Mouse (Mus musculus): ENCODE measurements around the gene Col9a2. TPM values are rescaled to one million over a fixed set of nuclear protein-coding genes. Genes with fewer than 3 reads are reported as not detected.

The Col9a2 gene
- polyA plus RNA-seq, 1 experiment from 2014 or later = 3.5 TPM

DNA sequence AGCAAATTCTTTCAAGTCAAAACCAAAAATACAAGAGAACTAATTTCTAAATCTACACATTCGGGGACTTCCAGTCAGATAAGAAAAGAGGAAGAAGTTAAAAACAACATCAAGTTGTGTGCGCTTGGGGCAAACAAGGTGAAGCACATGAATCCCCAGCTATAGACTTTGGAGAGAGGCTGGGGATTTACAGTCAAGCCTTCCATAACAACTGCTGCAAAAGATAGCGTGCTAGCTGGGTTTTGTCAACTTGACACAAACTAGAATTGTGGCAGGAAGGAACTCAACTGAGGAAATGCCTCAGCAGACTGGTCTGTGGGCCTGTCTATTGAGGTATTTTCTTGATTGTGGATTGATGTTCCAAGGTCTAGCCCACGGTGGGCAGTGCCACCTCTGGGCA lies 34.5 kb upstream of the Col9a2 start:
- H3K4me1 ChIP-seq (replicated peaks; ENCODE audit: control insufficient read depth, insufficient read depth, low read length) = peaks cover 11% of the 10 kb centered on the region
- no peaks in the 10 kb centered on the region for H3K36me3 ChIP-seq (ENCODE audit: control insufficient read depth, insufficient read depth, low read length)
- DNase-seq (ENCODE audit: low spot score) (no peak), ATAC-seq (replicated peaks; ENCODE audit: low FRiP score) (no peak)
- H3K27ac ChIP-seq (ENCODE audit: low read depth, low read length) = no peak overlapping the region
- H3K27me3 ChIP-seq (ENCODE audit: control insufficient read depth, insufficient read depth, low read length) = no peaks in the 10 kb centered on the region
- H3K4me3 ChIP-seq (ENCODE audit: low read depth, low read length) = no peak overlapping the region
- no peak overlapping the region for H3K9ac ChIP-seq (ENCODE audit: low read length)
- no peak overlapping the region for H3K4me2 ChIP-seq (ENCODE audit: low read depth, low read length, severe bottlenecking)
- H3K9me3 ChIP-seq (ENCODE audit: control insufficient read depth, low read length) = no peaks in the 10 kb centered on the region
- WGBS = 90% methylated on average over 4 of the region's 4 CpGs

GRCm38 (mm10) chr4:121007006-121007405 lies 32.2 kb upstream of the Col9a2 start:
- Histone ChIP-seq H3K9me3 (ENCODE audit: control insufficient read depth, low read length) (no peaks in the 10 kb centered on the region), H3K27ac (ENCODE audit: low read depth, low read length) (no peak overlapping the region), H3K9ac (ENCODE audit: low read length) (no peak overlapping the region), H3K36me3 (ENCODE audit: control insufficient read depth, insufficient read depth, low read length) (no peaks in the 10 kb centered on the region), H3K4me3 (ENCODE audit: low read depth, low read length) (no peak overlapping the region), H3K4me2 (ENCODE audit: low read depth, low read length, severe bottlenecking) (no peak overlapping the region), H3K27me3 (ENCODE audit: control insufficient read depth, insufficient read depth, low read length) (no peaks in the 10 kb centered on the region), H3K4me1 (replicated peaks; ENCODE audit: control insufficient read depth, insufficient read depth, low read length) (peaks cover 9% of the 10 kb centered on the region)
- DNase-seq (ENCODE audit: low spot score) (no peak), ATAC-seq (replicated peaks; ENCODE audit: low FRiP score) (no peak)

- no peak overlapping the region for H3K9ac ChIP-seq (ENCODE audit: low read length)
- H3K27me3 ChIP-seq (ENCODE audit: control insufficient read depth, insufficient read depth, low read length) = no peaks in the 10 kb centered on the region
- H3K4me1 ChIP-seq (replicated peaks; ENCODE audit: control insufficient read depth, insufficient read depth, low read length) = peaks cover 2% of the 10 kb centered on the region
- WGBS = 83% methylated on average over 3 of the region's 3 CpGs
- H3K4me2 ChIP-seq (ENCODE audit: low read depth, low read length, severe bottlenecking) = no peak overlapping the region
- no peaks in the 10 kb centered on the region for H3K9me3 ChIP-seq (ENCODE audit: control insufficient read depth, low read length)
- ATAC-seq (replicated peaks; ENCODE audit: low FRiP score) (no peak), DNase-seq (ENCODE audit: low spot score) (no peak)
- no peak overlapping the region for H3K4me3 ChIP-seq (ENCODE audit: low read depth, low read length)
- H3K27ac ChIP-seq (ENCODE audit: low read depth, low read length) = no peak overlapping the region
- no peaks in the 10 kb centered on the region for H3K36me3 ChIP-seq (ENCODE audit: control insufficient read depth, insufficient read depth, low read length)
Measured at GRCm38 (mm10) chr4:121008071-121008745, 31.0 kb upstream of the Col9a2 start.

DNA sequence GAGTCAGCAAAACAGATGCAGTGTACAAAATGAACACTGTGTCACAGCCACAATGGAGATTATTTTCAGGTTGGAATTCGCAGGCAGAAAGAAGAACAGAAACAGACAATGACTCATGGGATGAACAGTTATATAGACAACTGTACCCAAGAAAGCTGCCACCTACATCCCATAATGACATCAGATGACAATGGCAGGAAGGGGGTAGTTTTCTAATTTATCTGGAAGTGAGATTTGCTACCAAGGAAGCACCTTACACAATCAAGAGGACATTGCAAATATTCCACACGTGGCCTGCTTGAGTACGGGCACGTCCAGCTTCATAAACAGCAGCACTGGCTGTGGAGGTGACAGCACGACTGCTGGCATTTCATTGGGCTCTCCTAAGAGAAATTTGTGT lies 30.0 kb upstream of the Col9a2 start:
- ATAC-seq (replicated peaks; ENCODE audit: low FRiP score) = no peak
- H3K27ac ChIP-seq (ENCODE audit: low read depth, low read length) = no peak overlapping the region
- no peaks in the 10 kb centered on the region for H3K36me3 ChIP-seq (ENCODE audit: control insufficient read depth, insufficient read depth, low read length)
- no peak for DNase-seq (ENCODE audit: low spot score)
- H3K4me1 ChIP-seq (replicated peaks; ENCODE audit: control insufficient read depth, insufficient read depth, low read length) = no peaks in the 10 kb centered on the region; the same call in 1 of the 2 replicates
- 90% methylated on average over 5 of the region's 5 CpGs for WGBS
- H3K27me3 ChIP-seq (ENCODE audit: control insufficient read depth, insufficient read depth, low read length) = no peaks in the 10 kb centered on the region
- no peak overlapping the region for H3K9ac ChIP-seq (ENCODE audit: low read length)
- H3K9me3 ChIP-seq (ENCODE audit: control insufficient read depth, low read length) = no peaks in the 10 kb centered on the region
- H3K4me3 ChIP-seq (ENCODE audit: low read depth, low read length) = no peak overlapping the region
- H3K4me2 ChIP-seq (ENCODE audit: low read depth, low read length, severe bottlenecking) = no peak overlapping the region

GRCm38 (mm10) chr4:121010770-121011549 lies 28.2 kb upstream of the Col9a2 start:
- H3K36me3 ChIP-seq (ENCODE audit: control insufficient read depth, insufficient read depth, low read length) = no peaks in the 10 kb centered on the region
- peaks cover 1% of the 10 kb centered on the region; the same call in 1 of the 2 replicates for H3K4me1 ChIP-seq (replicated peaks; ENCODE audit: control insufficient read depth, insufficient read depth, low read length)
- H3K4me2 ChIP-seq (ENCODE audit: low read depth, low read length, severe bottlenecking) = no peak overlapping the region
- DNase-seq (ENCODE audit: low spot score) (no peak), ATAC-seq (replicated peaks; ENCODE audit: low FRiP score) (no peak)
- H3K9ac ChIP-seq (ENCODE audit: low read length) = no peak overlapping the region
- 87% methylated on average over 11 of the region's 11 CpGs for WGBS
- H3K4me3 ChIP-seq (ENCODE audit: low read depth, low read length) = no peak overlapping the region
- no peaks in the 10 kb centered on the region for H3K27me3 ChIP-seq (ENCODE audit: control insufficient read depth, insufficient read depth, low read length)
- no peak overlapping the region for H3K27ac ChIP-seq (ENCODE audit: low read depth, low read length)
- no peaks in the 10 kb centered on the region for H3K9me3 ChIP-seq (ENCODE audit: control insufficient read depth, low read length)

DNA sequence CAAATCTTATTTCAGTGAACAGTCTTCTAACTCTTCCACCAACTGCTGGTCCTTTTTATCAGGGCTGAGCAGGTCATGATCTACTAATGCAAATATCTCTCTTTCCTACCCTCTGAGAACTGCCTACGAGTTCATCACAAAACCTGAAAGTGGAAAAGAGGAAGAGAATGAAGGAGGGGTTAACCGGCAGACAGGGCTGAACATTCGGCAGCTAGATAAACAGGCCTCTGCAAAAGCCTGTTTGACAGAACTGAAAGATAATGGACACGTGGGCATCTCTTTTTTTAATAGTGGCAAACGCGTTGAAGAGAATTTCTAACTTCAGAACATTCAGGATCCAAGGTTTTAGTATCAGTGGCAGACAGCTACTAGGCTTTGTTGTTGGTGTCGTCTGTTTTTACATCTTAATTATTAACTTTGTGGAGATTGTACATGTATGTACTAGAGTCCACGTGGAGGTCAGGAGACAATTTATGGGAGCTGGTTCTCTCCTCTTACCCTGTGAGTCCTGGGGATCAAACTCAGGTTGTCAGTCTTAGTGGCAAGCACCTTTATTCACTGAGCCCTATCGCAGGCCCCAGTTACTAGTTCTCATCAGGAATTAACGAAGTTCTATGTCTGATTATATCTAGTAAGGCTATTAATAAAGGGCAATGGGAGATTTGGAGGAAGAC lies 24.5 kb upstream of the Col9a2 start:
- no peak overlapping the region for H3K4me2 ChIP-seq (ENCODE audit: low read depth, low read length, severe bottlenecking)
- no peak for ATAC-seq (replicated peaks; ENCODE audit: low FRiP score)

GRCm38 (mm10) chr4:121015268-121015659 lies 23.9 kb upstream of the Col9a2 start:
- no peaks in the 10 kb centered on the region for H3K9me3 ChIP-seq (ENCODE audit: control insufficient read depth, low read length)
- no peak overlapping the region for H3K4me3 ChIP-seq (ENCODE audit: low read depth, low read length)
- no peak for DNase-seq (ENCODE audit: low spot score)
- peaks cover 3% of the 10 kb centered on the region; the same call in 1 of the 2 replicates for H3K4me1 ChIP-seq (replicated peaks; ENCODE audit: control insufficient read depth, insufficient read depth, low read length)
- ATAC-seq (replicated peaks; ENCODE audit: low FRiP score) = no peak
- H3K36me3 ChIP-seq (ENCODE audit: control insufficient read depth, insufficient read depth, low read length) = no peaks in the 10 kb centered on the region
- H3K27ac ChIP-seq (ENCODE audit: low read depth, low read length) = no peak overlapping the region
- no peaks in the 10 kb centered on the region for H3K27me3 ChIP-seq (ENCODE audit: control insufficient read depth, insufficient read depth, low read length)
- no peak overlapping the region; the same call in 1 of the 2 replicates for H3K4me2 ChIP-seq (ENCODE audit: low read depth, low read length, severe bottlenecking)
- 87% methylated on average over 7 of the region's 7 CpGs for WGBS
- no peak overlapping the region for H3K9ac ChIP-seq (ENCODE audit: low read length)

More for the DNA sequence above, 24.5 kb upstream of the Col9a2 start:
- Histone ChIP-seq H3K9me3 (ENCODE audit: control insufficient read depth, low read length) (no peaks in the 10 kb centered on the region), H3K4me3 (ENCODE audit: low read depth, low read length) (no peak overlapping the region), H3K27me3 (ENCODE audit: control insufficient read depth, insufficient read depth, low read length) (no peaks in the 10 kb centered on the region), H3K9ac (ENCODE audit: low read length) (no peak overlapping the region), H3K36me3 (ENCODE audit: control insufficient read depth, insufficient read depth, low read length) (no peaks in the 10 kb centered on the region), H3K4me1 (replicated peaks; ENCODE audit: control insufficient read depth, insufficient read depth, low read length) (peaks cover 3% of the 10 kb centered on the region; the same call in 1 of the 2 replicates), H3K27ac (ENCODE audit: low read depth, low read length) (no peak overlapping the region)
- WGBS = 88% methylated on average over 10 of the region's 10 CpGs
- no peak for DNase-seq (ENCODE audit: low spot score)

DNA sequence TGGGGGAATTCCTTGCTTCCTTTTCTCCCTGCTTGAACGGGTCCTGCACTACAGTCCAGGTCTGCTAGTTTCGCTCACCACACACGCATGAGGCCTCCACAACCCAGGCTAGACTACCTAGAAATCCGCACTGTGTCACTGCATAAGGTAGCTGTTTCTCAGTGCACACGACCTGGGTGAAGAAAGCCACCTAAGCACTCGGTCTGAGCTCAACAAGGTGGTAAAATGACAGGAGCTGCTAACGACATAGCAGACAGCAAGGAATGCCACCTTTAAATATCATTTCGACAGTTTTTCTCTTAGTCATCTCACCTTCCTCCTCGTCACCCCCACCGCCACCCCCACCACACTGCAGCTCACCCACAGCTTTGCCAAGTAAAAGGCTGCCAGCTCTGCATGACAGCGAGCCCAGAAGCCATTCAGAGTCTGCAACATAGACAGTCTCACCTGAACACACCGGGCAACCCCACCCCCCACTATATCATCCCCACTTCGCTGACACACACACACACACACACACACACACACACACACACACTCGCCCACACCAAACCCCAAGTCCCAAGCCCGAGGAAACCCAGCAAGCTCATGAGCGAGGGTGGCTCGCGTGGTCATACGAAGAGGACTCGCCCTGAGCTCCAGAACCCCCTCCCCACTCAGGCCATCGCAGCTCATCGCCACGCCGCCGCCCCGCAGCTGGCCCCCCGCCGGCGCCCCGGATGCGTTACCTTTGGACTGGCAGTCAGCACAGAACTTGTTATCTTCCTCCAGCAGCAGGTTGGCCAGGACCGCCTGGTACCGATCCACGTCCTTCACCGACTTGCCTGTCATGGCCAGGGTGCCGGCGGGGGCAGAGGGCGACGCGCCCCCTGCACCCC lies 22.9 kb upstream of the Col9a2 start:
- Histone ChIP-seq H3K36me3 (ENCODE audit: control insufficient read depth, insufficient read depth, low read length) (no peaks in the 10 kb centered on the region), H3K27me3 (ENCODE audit: control insufficient read depth, insufficient read depth, low read length) (no peaks in the 10 kb centered on the region), H3K9me3 (ENCODE audit: control insufficient read depth, low read length) (no peaks in the 10 kb centered on the region), H3K9ac (ENCODE audit: low read length) (peak overlapping the region; percentile 79), H3K4me2 (ENCODE audit: low read depth, low read length, severe bottlenecking) (peak overlapping the region; percentile 95), H3K27ac (ENCODE audit: low read depth, low read length) (no peak overlapping the region), H3K4me3 (ENCODE audit: low read depth, low read length) (peak overlapping the region; percentile 87), H3K4me1 (replicated peaks; ENCODE audit: control insufficient read depth, insufficient read depth, low read length) (peaks cover 3% of the 10 kb centered on the region; the same call in 1 of the 2 replicates)
- WGBS = 8% methylated on average over 40 of the region's 40 CpGs
- ATAC-seq (replicated peaks; ENCODE audit: low FRiP score) = no peak; the same call in none of the 2 replicates
- DNase-seq (ENCODE audit: low spot score) = peak; percentile 71
